Mouse (Mus musculus) layer of hippocampus, adult 2 months (tissue): Measurements from ENCODE around the gene Efnb1. TPM values are rescaled to one million over a fixed set of nuclear protein-coding genes. Genes with fewer than 3 reads are reported as not detected.

Source experiments
- DNase-seq, 2 experiments: peaks; one replicate each; pipeline ENCODE4 v3.0.0; 2022; ENCODE audit warnings: low spot score in 2 of 2
- H3K27ac ChIP-seq: fragments of 200-600 bp; 2 replicates; pipeline ENCODE4 v1.8.1; 2022
- H3K4me3 ChIP-seq: fragments of 200-600 bp; 2 replicates; pipeline ENCODE4 v1.8.1; 2022; ENCODE audit warnings: mild to moderate bottlenecking
- CTCF ChIP-seq: fragments of 200-600 bp; conservative IDR thresholded peaks from 2 replicates; pipeline ENCODE4 v1.8.1; 2022; ENCODE audit warnings: antibody characterized with exemption, mild to moderate bottlenecking, moderate library complexity
- total RNA-seq, 2 experiments: library from RNA; stranded (reverse); gene quantifications; 2 replicates each; pipeline ENCODE4 v1.2.3; 2021

Efnb1 gene
- total RNA-seq, 2 experiments from 2014 or later, result 11.8 to 17.5 TPM

- no peak for DNase-seq
- Histone ChIP-seq H3K4me3 (no peak overlapping the region), H3K27ac (no peak overlapping the region)
- no peak for TF ChIP-seq CTCF
These were observed 9.6 kb downstream of the Efnb1 start for GRCm38 (mm10) chrX:99145561-99145960.

- Histone ChIP-seq H3K4me3 (no peak overlapping the region), H3K27ac (no peak overlapping the region)
- DNase-seq, result no peak
- no peak for TF ChIP-seq CTCF
These were observed 12.4 kb downstream of the Efnb1 start for GRCm38 (mm10) chrX:99148061-99148905.

DNA sequence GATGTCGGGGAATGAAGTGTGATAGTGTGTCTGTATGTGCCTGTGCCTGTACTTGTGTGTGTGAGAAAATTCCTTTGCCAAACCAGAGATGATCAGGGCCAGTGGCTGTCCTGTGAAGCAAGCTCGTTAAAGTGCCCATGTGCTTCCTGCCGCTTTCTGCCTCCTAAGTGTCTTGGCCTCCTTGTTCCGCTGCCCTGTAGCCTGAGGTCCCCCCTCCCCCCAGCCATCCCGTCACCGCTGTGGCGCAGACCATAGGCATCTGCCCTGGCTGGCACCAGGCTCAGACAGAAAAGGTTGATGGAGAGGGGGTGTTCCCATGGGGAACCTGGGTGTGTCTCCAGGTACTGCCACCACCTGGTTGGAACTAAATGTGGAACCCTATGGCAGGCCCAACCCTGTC is 13.1 kb downstream of the Efnb1 start:
- TF ChIP-seq CTCF, result no peak
- DNase-seq, result no peak
- Histone ChIP-seq H3K4me3 (no peak overlapping the region), H3K27ac (no peak overlapping the region)

DNA sequence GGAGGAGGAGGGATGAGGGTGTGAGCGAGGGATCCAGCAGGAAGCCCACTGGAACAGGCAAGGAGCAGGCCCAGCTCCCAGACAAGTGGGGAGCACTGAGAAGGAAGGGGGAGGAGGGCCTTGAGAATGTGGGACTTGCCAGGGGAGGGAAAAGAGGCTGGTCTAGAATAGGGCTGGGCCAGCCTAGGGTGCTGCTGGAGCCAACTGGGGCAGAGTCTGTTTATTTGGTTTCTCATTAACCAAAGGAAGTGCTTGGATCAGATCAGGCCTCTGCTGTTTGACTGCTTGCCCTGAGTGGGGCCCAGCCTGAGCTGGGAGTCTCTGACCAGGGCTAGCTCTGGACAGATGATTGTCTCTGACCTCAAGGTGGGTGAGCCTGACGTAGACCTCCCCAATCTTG is 14.0 kb downstream of the Efnb1 start:
- no peak for TF ChIP-seq CTCF
- H3K27ac ChIP-seq, result no peak overlapping the region
- no peak overlapping the region for H3K4me3 ChIP-seq
- DNase-seq, result no peak

DNA sequence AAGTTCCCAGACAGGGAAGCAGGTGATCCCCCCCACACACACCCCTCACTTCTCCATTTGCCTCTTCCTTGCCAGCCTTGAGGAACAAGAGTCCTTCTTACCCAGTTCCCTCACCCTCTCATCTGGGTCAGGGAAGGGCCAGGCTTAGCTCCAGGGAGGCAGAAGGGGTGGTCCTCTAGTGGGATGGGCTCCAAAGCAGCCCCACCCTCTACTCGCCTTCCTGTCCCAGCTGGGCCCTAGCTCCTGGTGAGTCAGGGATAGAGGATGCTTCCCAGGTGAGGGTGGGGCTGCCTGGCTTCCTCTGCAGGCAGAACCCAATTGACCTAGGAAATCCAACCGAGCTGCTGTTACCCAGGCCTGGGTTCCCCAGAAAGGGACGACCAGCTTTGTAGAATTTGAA is 14.8 kb downstream of the Efnb1 start:
- H3K27ac ChIP-seq, result no peak overlapping the region
- no peak overlapping the region for H3K4me3 ChIP-seq
- DNase-seq, result no peak
- TF ChIP-seq CTCF, result no peak

GRCm38 (mm10) chrX:99151434-99151833 is 15.5 kb downstream of the Efnb1 start:
- H3K4me3 ChIP-seq, result no peak overlapping the region
- H3K27ac ChIP-seq, result no peak overlapping the region
- no peak for DNase-seq
- no peak for TF ChIP-seq CTCF

DNA sequence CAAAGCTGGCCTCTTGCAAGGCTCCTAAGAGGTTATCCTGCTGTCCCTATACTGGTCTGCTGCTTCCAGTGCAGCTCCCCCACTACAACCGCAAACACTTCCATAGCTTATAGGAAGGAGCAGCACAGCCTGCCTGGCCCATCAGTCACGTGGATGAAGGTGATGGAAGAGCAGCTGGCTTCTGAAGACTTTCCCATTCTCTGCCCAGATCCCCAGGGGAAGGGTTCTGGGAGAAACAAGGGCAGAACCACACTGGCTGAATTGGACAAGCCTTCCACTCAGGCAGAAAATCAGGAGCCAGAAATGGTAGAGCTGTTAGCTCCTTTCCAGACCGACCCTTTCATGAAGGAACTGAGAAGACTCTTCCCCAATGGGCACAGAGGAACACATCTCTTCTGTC is 16.2 kb downstream of the Efnb1 start:
- H3K4me3 ChIP-seq, result no peak overlapping the region
- no peak for TF ChIP-seq CTCF
- H3K27ac ChIP-seq, result no peak overlapping the region
- DNase-seq, result no peak

GRCm38 (mm10) chrX:99152566-99153265 is 16.8 kb downstream of the Efnb1 start:
- no peak overlapping the region for H3K27ac ChIP-seq
- no peak overlapping the region for H3K4me3 ChIP-seq
- DNase-seq, result no peak
- no peak for TF ChIP-seq CTCF

DNA sequence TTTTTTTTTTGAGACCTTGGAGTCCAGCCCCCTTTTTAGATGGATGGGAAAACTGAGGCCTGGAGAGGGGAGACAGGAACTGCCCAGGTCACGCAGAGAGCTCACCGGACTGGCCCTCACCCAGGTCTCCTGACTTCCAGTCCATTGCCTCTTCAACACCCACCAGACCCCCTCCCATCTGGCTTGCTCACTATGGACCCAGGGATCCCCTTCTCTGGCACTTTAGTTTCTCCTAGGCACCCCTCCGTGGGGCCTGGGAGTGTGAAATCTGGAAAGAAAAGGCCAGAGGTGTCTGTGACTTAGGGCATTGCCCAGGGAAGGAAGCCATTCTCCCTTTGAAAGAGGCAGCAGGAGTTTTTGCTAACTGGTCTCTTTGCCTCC is 17.3 kb downstream of the Efnb1 start:
- DNase-seq, result no peak
- no peak for TF ChIP-seq CTCF
- Histone ChIP-seq H3K27ac (no peak overlapping the region), H3K4me3 (no peak overlapping the region)

DNA sequence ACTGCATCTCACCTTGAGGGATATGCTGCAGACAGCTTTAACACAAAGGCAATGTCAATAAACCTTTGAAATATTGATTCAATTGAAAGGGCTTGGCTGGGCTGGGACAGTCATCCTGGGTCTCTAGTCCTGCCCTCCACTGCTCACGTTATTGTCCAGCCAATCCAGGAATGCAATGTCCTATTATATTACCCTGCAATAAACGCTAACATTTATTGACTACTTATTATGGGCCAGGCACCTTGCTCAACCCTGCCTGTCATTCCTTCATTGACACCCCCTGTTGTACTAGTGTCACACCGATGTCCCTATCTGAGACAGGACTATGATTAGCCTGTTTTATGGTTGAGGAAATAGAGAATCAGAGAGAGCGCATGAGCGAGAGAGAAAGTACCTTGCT is 18.4 kb downstream of the Efnb1 start:
- H3K27ac ChIP-seq, result no peak overlapping the region
- H3K4me3 ChIP-seq, result no peak overlapping the region
- DNase-seq, result no peak
- TF ChIP-seq CTCF, result no peak

- DNase-seq, result no peak
- Histone ChIP-seq H3K27ac (no peak overlapping the region), H3K4me3 (no peak overlapping the region)
- TF ChIP-seq CTCF, result no peak
These were observed 23.1 kb downstream of the Efnb1 start for GRCm38 (mm10) chrX:99159020-99159419.

DNA sequence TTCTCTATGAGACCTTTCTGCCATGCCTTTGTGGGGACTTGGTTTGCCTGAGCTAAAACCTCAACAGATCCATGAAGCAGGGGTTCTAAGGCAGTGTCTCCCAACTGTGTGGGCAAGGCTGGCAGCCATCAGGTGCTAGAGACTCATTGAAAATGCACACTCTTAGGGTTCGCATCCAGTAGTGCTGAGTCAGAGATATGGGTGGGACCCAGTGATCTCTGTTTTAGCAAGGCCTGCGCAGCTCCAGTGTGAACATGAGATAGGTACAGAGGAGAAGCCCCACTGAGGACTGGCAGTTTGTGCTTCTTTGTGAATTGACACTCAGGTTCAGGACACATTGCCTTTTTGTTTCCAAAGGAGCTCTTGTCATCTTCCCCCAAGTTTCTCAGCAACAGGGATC is 28.2 kb downstream of the Efnb1 start:
- Histone ChIP-seq H3K27ac (no peak overlapping the region), H3K4me3 (no peak overlapping the region)
- no peak for DNase-seq
- TF ChIP-seq CTCF, result no peak

DNA sequence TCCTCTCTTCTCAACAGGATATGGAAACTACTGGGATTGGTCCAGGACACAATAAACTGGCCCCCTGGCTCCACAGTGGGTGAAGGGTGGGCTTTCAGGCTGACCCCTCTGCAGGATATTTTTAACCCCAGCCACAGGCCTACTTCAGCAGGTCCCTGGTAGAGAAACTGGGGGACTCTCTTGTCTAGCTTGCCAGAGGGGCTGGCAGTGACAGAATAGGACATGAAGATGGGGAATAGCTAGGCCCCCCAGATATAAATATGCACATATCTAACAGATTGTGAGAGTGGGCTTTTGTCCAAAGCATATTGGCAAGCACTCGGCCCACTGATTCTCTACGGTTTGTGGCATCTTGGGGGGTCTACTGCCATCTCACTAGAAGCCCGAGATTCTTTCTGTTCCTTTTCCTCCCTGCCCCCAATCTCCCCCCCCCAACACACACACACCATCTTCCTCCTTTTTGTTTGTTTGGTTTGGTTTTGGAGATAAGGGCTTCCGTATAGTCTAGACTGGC is 29.0 kb downstream of the Efnb1 start:
- H3K27ac ChIP-seq, result no peak overlapping the region
- DNase-seq, result no peak
- no peak overlapping the region for H3K4me3 ChIP-seq
- TF ChIP-seq CTCF, result no peak

DNA sequence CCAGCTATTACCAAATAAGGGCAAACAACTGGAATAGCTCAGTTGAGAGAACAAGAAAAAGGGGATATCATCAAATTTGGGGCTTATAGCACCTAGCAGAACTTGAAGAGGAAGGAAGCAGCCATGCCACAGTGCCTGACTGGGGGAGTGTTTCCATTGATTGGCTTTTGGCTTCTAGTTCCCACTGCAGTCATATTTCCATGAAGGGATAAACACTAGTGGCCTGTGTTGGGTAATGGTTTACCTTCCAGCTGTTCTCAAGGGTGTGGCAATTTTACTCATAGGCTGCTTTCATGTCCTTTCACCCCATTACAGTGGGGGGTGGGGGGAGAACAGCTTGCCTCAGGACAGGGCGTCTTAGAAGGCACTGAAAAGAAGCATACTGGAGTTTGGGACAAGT is 31.1 kb downstream of the Efnb1 start:
- DNase-seq, result no peak
- Histone ChIP-seq H3K4me3 (no peak overlapping the region), H3K27ac (no peak overlapping the region)
- no peak for TF ChIP-seq CTCF
